Mouse (Mus musculus): Measurements from ENCODE around the gene Zfp467.

DNA sequence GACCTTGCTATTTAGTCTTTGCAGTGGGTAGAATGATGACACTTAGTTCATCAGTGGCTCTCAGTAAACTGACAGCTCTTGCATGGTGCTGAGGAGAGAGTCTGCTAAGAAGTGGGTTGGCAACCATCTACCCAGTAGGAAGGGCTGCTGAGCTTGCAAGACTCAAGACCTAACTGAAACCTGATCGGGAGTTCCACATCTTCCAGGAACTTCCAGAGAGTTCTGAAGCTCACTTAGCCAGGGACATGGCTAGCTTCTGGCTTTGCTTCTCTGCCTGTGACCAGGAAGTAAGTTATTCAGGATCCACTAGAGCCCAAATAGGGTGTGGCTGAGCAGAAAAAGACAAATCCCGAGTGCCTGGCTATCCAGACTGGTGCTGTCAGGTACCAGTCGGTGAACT is 33.0 kb downstream of the Zfp467 start:
- TF ChIP-seq POLR2A (IDR thresholded peaks at IDR 0.05; ENCODE audit: insufficient read length, low read depth), result no peak
- TF ChIP-seq POLR2AphosphoS2 (IDR thresholded peaks at IDR 0.05; ENCODE audit: insufficient read length, low read depth), result no peak
- TF ChIP-seq MAX (IDR thresholded peaks at IDR 0.05; ENCODE audit: low read depth), result no peak
- TF ChIP-seq CEBPB (IDR thresholded peaks at IDR 0.05; ENCODE audit: insufficient read depth, poor library complexity, severe bottlenecking), result no peak
- no peak for TF ChIP-seq TCF3 (IDR thresholded peaks at IDR 0.05; ENCODE audit: insufficient read length, low read depth)

All from myocyte (in vitro differentiated cells).